11 mouse cellular contexts compared by ENCODE assay signal in genomic region chr3:31097976-31098375, GRCm38 (mm10). TPM values are rescaled to one million over a fixed set of nuclear protein-coding genes. Genes with fewer than 3 reads are reported as not detected.
DNase-seq lines count a peak whose midpoint lies in the region; ATAC-seq lines count a peak whose summit lies in the region.
"Had no signal": no experiment of that assay in that cellular context is flagged by ENCODE, and none has a peak within 500 bp of the region (broad histone marks: within the 10 kb centered on the region; RNA-seq: fewer than 3 reads in every experiment).

No protein-coding gene starts in this region.

- peak overlapping the region; percentile 16 for H3K4me2 ChIP-seq in heart, embryonic 15.5 days
- peak overlapping the region; percentile 13 for H3K4me2 ChIP-seq in forebrain, embryonic 15.5 days (replicated peaks)
- peak overlapping the region; percentile 35 for H3K4me2 ChIP-seq in midbrain, embryonic 11.5 days

- peak overlapping the region; percentile 0; the same call in 1 of the 2 replicates for H3K4me3 ChIP-seq in heart, embryonic 15.5 days
- H3K4me3 ChIP-seq in forebrain, embryonic 15.5 days: no peak overlapping the region
- H3K4me3 ChIP-seq in midbrain, embryonic 11.5 days (ENCODE audit: low read depth, low read length): peak overlapping the region; percentile 2; the same call in 1 of the 2 replicates

- no peaks in the 10 kb centered on the region for H3K27me3 ChIP-seq in heart, embryonic 15.5 days
- no peaks in the 10 kb centered on the region for H3K27me3 ChIP-seq in forebrain, embryonic 15.5 days
- no peaks in the 10 kb centered on the region for H3K27me3 ChIP-seq in midbrain, embryonic 11.5 days (ENCODE audit: control insufficient read depth, insufficient read depth, low read length)

- no peak overlapping the region for H3K27ac ChIP-seq in heart, embryonic 15.5 days
- no peak overlapping the region for H3K27ac ChIP-seq in forebrain, embryonic 15.5 days (replicated peaks)
- no peak overlapping the region for H3K27ac ChIP-seq in midbrain, embryonic 11.5 days (ENCODE audit: low read depth, low read length)

- no peak for ATAC-seq in heart, embryonic 15.5 days (replicated peaks; ENCODE audit: insufficient number of reproducible peaks, insufficient read depth, low FRiP score, low read depth)
- no peak for ATAC-seq in forebrain, embryonic 15.5 days (replicated peaks)
- ATAC-seq in midbrain, embryonic 11.5 days (ENCODE audit: low FRiP score): no peak
- ATAC-seq in megakaryocyte-erythroid progenitor cell, adult 5-6 weeks (replicated peaks; ENCODE audit: low FRiP score, low TSS enrichment, poor library complexity, severe bottlenecking): no peak
- ATAC-seq: inflammation-experienced regulatory T-cells, adult 6 months had no signal

- DNase-seq in heart, adult 18-20 months: no peak
- peak; percentile 18 for DNase-seq in R1 (ENCODE audit: low read depth, low spot score)
- DNase-seq in midbrain, embryonic 11.5 days (ENCODE audit: low spot score, missing footprints): no peak
- DNase-seq in right cerebral cortex, adult 18-20 months: no peak
- no peak for DNase-seq in kidney, adult 8-10 months
- DNase-seq: cerebellum, postnatal 25 days; lung, postnatal 36 days had no signal

- H3K9me3 ChIP-seq in heart, embryonic 15.5 days (replicated peaks): no peaks in the 10 kb centered on the region
- H3K9me3 ChIP-seq in forebrain, embryonic 15.5 days: no peaks in the 10 kb centered on the region
- H3K9me3 ChIP-seq in midbrain, embryonic 11.5 days (ENCODE audit: control insufficient read depth, low read length): no peaks in the 10 kb centered on the region

- H3K36me3 ChIP-seq in heart, embryonic 15.5 days: no peaks in the 10 kb centered on the region
- H3K36me3 ChIP-seq in forebrain, embryonic 15.5 days: no peaks in the 10 kb centered on the region
- no peaks in the 10 kb centered on the region for H3K36me3 ChIP-seq in midbrain, embryonic 11.5 days (ENCODE audit: control insufficient read depth, insufficient read depth, low read length)

- peaks cover 36% of the 10 kb centered on the region for H3K4me1 ChIP-seq in heart, embryonic 15.5 days (replicated peaks)
- H3K4me1 ChIP-seq in forebrain, embryonic 15.5 days: peaks cover 58% of the 10 kb centered on the region
- H3K4me1 ChIP-seq in midbrain, embryonic 11.5 days (ENCODE audit: control insufficient read depth, insufficient read depth, low read length): peaks cover 45% of the 10 kb centered on the region

- 49% methylated on average over 11 of the region's 11 CpGs for WGBS in heart, embryonic 15.5 days
- 82% methylated on average over 11 of the region's 11 CpGs for WGBS in forebrain, embryonic 15.5 days
- WGBS in midbrain, embryonic 11.5 days: 71% methylated on average over 11 of the region's 11 CpGs

- H3K9ac ChIP-seq in heart, embryonic 15.5 days: no peak overlapping the region
- no peak overlapping the region for H3K9ac ChIP-seq in forebrain, embryonic 15.5 days (replicated peaks)
- H3K9ac ChIP-seq in midbrain, embryonic 11.5 days (ENCODE audit: low read length): no peak overlapping the region

RNA-seq across cellular contexts. Expression of gene Skil, which starts 3.1 kb away (rescaled TPM):
- polyA plus RNA-seq in heart, embryonic 15.5 days (2015; fragmentation: Nextera tagmentation; extraction: Ambion mirVana): 12.3 and 13.2 TPM in 2 replicates
- 10 to 100 TPM; 13.6 to 14.0 TPM for total RNA-seq in heart, adult 18-20 months (2021)
- polyA plus RNA-seq in forebrain, embryonic 15.5 days (2015; fragmentation: Nextera tagmentation; extraction: Ambion mirVana): 28.6 and 30.7 TPM in 2 replicates
- polyA plus RNA-seq in midbrain, embryonic 11.5 days (2014; fragmentation: Nextera tagmentation; extraction: Ambion mirVana): 43.9 and 55.0 TPM in 2 replicates
- total RNA-seq in megakaryocyte-erythroid progenitor cell, adult 5-6 weeks (2014; fragmentation: Nextera tagmentation): 5.3 and 6.1 TPM in 2 replicates
- 24.1 and 26.9 TPM in 2 replicates for total RNA-seq in megakaryocyte-erythroid progenitor cell, adult 5-6 weeks (2017)

RNA-seq across cellular contexts. Expression of gene Cldn11, which starts 51.7 kb away (rescaled TPM):
- polyA plus RNA-seq in heart, embryonic 15.5 days (2015; fragmentation: Nextera tagmentation; extraction: Ambion mirVana): 7.8 and 9.3 TPM in 2 replicates
- total RNA-seq in heart, adult 18-20 months (2021): 1 to 10 TPM in 1 of 2 experiments, under 1 TPM in 1; 0.32 to 1.3 TPM
- 34.8 and 40.0 TPM in 2 replicates for polyA plus RNA-seq in forebrain, embryonic 15.5 days (2015; fragmentation: Nextera tagmentation; extraction: Ambion mirVana)
- polyA plus RNA-seq in midbrain, embryonic 11.5 days (2014; fragmentation: Nextera tagmentation; extraction: Ambion mirVana): 8.7 and 9.6 TPM in 2 replicates
- not detected in 2 replicates for total RNA-seq in megakaryocyte-erythroid progenitor cell, adult 5-6 weeks (2014; fragmentation: Nextera tagmentation)
- not detected in 2 replicates for total RNA-seq in megakaryocyte-erythroid progenitor cell, adult 5-6 weeks (2017)
- polyA plus RNA-seq: inflammation-experienced regulatory T-cells, adult 6 months had no signal
